In genomic region chr6:97551161-97551560, GRCm38 (mm10) we compare ENCODE assay signal across 18 mouse cellular contexts.
DNase-seq lines count a peak whose midpoint lies in the region; ATAC-seq lines count a peak whose summit lies in the region.
"Had no signal": no experiment of that assay in that cellular context is flagged by ENCODE, and none has a peak within 500 bp of the region (broad histone marks: within the 10 kb centered on the region; RNA-seq: fewer than 3 reads in every experiment).

No protein-coding gene starts in this region.

- 0 out of 2 replicates have a peak, but pooled peaks cover 6% of the 10 kb centered on the region for H3K9me3 ChIP-seq in hindbrain, embryonic 13.5 days
- peaks cover 8% of the 10 kb centered on the region for H3K9me3 ChIP-seq in hindbrain, embryonic 10.5 days
- peaks cover 7% of the 10 kb centered on the region for H3K9me3 ChIP-seq in midbrain, embryonic 10.5 days (replicated peaks)
- H3K9me3 ChIP-seq in midbrain, embryonic 11.5 days (ENCODE audit: control insufficient read depth, low read length) = no peaks in the 10 kb centered on the region; the same call in 1 of the 2 replicates
- no peaks in the 10 kb centered on the region for H3K9me3 ChIP-seq in neural tube, embryonic 15.5 days (replicated peaks)
- H3K9me3 ChIP-seq: hindbrain, embryonic 12.5 days had no signal

- H3K4me2 ChIP-seq in hindbrain, embryonic 13.5 days = no peak overlapping the region
- H3K4me2 ChIP-seq in midbrain, embryonic 11.5 days = no peak overlapping the region
- H3K4me2 ChIP-seq in neural tube, embryonic 15.5 days = no peak overlapping the region
- H3K4me2 ChIP-seq: embryonic facial prominence, embryonic 12.5 days; heart, embryonic 12.5 days; hindbrain, embryonic 12.5 days had no signal

- no peak overlapping the region for H3K4me3 ChIP-seq in hindbrain, embryonic 13.5 days
- H3K4me3 ChIP-seq in hindbrain, embryonic 10.5 days = no peak overlapping the region
- no peak overlapping the region for H3K4me3 ChIP-seq in midbrain, embryonic 10.5 days
- H3K4me3 ChIP-seq in midbrain, embryonic 11.5 days (ENCODE audit: low read depth, low read length) = no peak overlapping the region
- H3K4me3 ChIP-seq in neural tube, embryonic 15.5 days (replicated peaks) = no peak overlapping the region
- H3K4me3 ChIP-seq: embryonic facial prominence, embryonic 12.5 days; heart, embryonic 12.5 days; hindbrain, embryonic 12.5 days had no signal

- peak overlapping the region; percentile 64; the same call in 1 of the 2 replicates for H3K27ac ChIP-seq in hindbrain, embryonic 13.5 days
- H3K27ac ChIP-seq in hindbrain, embryonic 10.5 days = no peak overlapping the region; the same call in 1 of the 2 replicates
- H3K27ac ChIP-seq in midbrain, embryonic 10.5 days (replicated peaks) = 0 out of 2 replicates have a peak overlapping the region, but pooled peaks have one; percentile 46
- no peak overlapping the region for H3K27ac ChIP-seq in midbrain, embryonic 11.5 days (ENCODE audit: low read depth, low read length)
- peak overlapping the region; percentile 72 for H3K27ac ChIP-seq in neural tube, embryonic 15.5 days (replicated peaks)
- H3K27ac ChIP-seq: embryonic facial prominence, embryonic 12.5 days had no signal

- peaks cover 9% of the 10 kb centered on the region for H3K36me3 ChIP-seq in hindbrain, embryonic 13.5 days
- peaks cover 25% of the 10 kb centered on the region for H3K36me3 ChIP-seq in hindbrain, embryonic 10.5 days
- peaks cover 9% of the 10 kb centered on the region for H3K36me3 ChIP-seq in midbrain, embryonic 10.5 days
- no peaks in the 10 kb centered on the region for H3K36me3 ChIP-seq in midbrain, embryonic 11.5 days (ENCODE audit: control insufficient read depth, insufficient read depth, low read length)
- H3K36me3 ChIP-seq in neural tube, embryonic 15.5 days = no peaks in the 10 kb centered on the region
- H3K36me3 ChIP-seq: embryonic facial prominence, embryonic 12.5 days; heart, embryonic 12.5 days had no signal

- no peaks in the 10 kb centered on the region for H3K27me3 ChIP-seq in hindbrain, embryonic 13.5 days
- no peaks in the 10 kb centered on the region for H3K27me3 ChIP-seq in hindbrain, embryonic 10.5 days (ENCODE audit: insufficient read depth, poor library complexity, severe bottlenecking)
- no peaks in the 10 kb centered on the region for H3K27me3 ChIP-seq in midbrain, embryonic 10.5 days (ENCODE audit: low read depth, poor library complexity, severe bottlenecking)
- no peaks in the 10 kb centered on the region for H3K27me3 ChIP-seq in midbrain, embryonic 11.5 days (ENCODE audit: control insufficient read depth, insufficient read depth, low read length)
- no peaks in the 10 kb centered on the region for H3K27me3 ChIP-seq in neural tube, embryonic 15.5 days (replicated peaks)
- H3K27me3 ChIP-seq: embryonic facial prominence, embryonic 12.5 days; heart, embryonic 12.5 days; hindbrain, embryonic 12.5 days had no signal

- peaks cover 65% of the 10 kb centered on the region for H3K4me1 ChIP-seq in hindbrain, embryonic 13.5 days (replicated peaks)
- peaks cover 32% of the 10 kb centered on the region for H3K4me1 ChIP-seq in hindbrain, embryonic 10.5 days (replicated peaks)
- peaks cover 23% of the 10 kb centered on the region for H3K4me1 ChIP-seq in midbrain, embryonic 10.5 days
- H3K4me1 ChIP-seq in midbrain, embryonic 11.5 days (ENCODE audit: control insufficient read depth, insufficient read depth, low read length) = peaks cover 5% of the 10 kb centered on the region; the same call in 1 of the 2 replicates
- peaks cover 66% of the 10 kb centered on the region for H3K4me1 ChIP-seq in neural tube, embryonic 15.5 days

- H3K9ac ChIP-seq in hindbrain, embryonic 13.5 days = no peak overlapping the region
- H3K9ac ChIP-seq in midbrain, embryonic 11.5 days (ENCODE audit: low read length) = no peak overlapping the region
- H3K9ac ChIP-seq in neural tube, embryonic 15.5 days (replicated peaks) = no peak overlapping the region
- H3K9ac ChIP-seq: embryonic facial prominence, embryonic 12.5 days; heart, embryonic 12.5 days; hindbrain, embryonic 12.5 days had no signal

- WGBS in hindbrain, embryonic 13.5 days = 87% methylated on average over 4 of the region's 4 CpGs
- WGBS in hindbrain, embryonic 10.5 days = 89% methylated on average over 4 of the region's 4 CpGs
- WGBS in midbrain, embryonic 10.5 days = 94% methylated on average over 4 of the region's 4 CpGs
- 88% methylated on average over 4 of the region's 4 CpGs for WGBS in midbrain, embryonic 11.5 days
- 91% methylated on average over 4 of the region's 4 CpGs for WGBS in neural tube, embryonic 15.5 days

- ATAC-seq in hindbrain, embryonic 13.5 days (ENCODE audit: low FRiP score) = no peak
- no peak for ATAC-seq in midbrain, embryonic 11.5 days (ENCODE audit: low FRiP score)
- ATAC-seq in neural tube, embryonic 15.5 days (ENCODE audit: low FRiP score) = no peak
- ATAC-seq: forebrain, embryonic 14.5 days; intestine, embryonic 16.5 days had no signal

- no peak for DNase-seq in hindbrain, embryonic 10.5 days (ENCODE audit: low spot score)
- no peak for DNase-seq in midbrain, embryonic 10.5 days (ENCODE audit: low spot score)
- DNase-seq in midbrain, embryonic 11.5 days (ENCODE audit: low spot score, missing footprints) = no peak
- peak; percentile 14 for DNase-seq in lung, postnatal 25 days (ENCODE audit: low spot score)
- DNase-seq in cerebellum, postnatal 4 days (ENCODE audit: low spot score in 2 of 2) = no peak
- DNase-seq: adrenal gland, adult 2 months; adrenal gland, postnatal 25 days; cerebellum, adult 2 months; embryo, embryonic 11 days; gastrocnemius, postnatal 10 days; heart, postnatal 36 days had no signal

Comparison
In these comparisons a context has a peak if more than half of its experiments do, and no peak if none do; other contexts are left out.
1. H3K27ac ChIP-seq: peak in hindbrain, embryonic 13.5 days (single experiment), midbrain, embryonic 10.5 days (single experiment) and neural tube, embryonic 15.5 days (single experiment); none in hindbrain, embryonic 10.5 days (single experiment) and midbrain, embryonic 11.5 days (single experiment).